Mouse (Mus musculus): Measurements from ENCODE around the gene Wnt4.

Wnt4 gene

DNA sequence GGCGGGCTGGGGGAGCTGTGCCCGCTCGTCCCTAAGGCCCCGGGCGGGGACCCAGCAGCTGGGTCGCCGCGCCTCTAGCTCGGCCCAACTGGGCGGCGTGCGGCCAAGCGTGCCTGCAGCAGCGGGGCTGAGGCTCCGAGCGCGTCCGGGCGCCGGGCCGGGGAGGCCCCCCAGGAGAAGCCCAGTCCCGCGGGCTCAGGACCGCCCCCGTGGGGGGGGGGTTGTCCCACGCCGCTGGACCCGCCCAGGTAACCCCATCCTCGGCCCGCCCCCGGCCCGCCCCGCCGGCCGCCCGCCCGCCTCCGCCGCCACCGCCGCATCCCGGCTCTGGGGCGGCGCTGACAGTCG lies at the start of gene Wnt4:
Gene Wnt4 (plus strand): TSS at position 324 of the 348 bp plus-strand sequence.
- no peak for DNase-seq (ENCODE audit: low spot score in 2 of 2)

- peak in 1 of 2 experiments; percentile 24 for DNase-seq (ENCODE audit: low spot score in 2 of 2)
These were observed 48.6 kb upstream of the Wnt4 start for GRCm38 (mm10) chr4:137228566-137229115.

- no peak for DNase-seq (ENCODE audit: low spot score in 2 of 2)
These were observed 45.5 kb upstream of the Wnt4 start for GRCm38 (mm10) chr4:137231494-137232470.

GRCm38 (mm10) chr4:137233632-137234031 lies 43.7 kb upstream of the Wnt4 start:
- DNase-seq (ENCODE audit: low spot score in 2 of 2): no peak

DNA sequence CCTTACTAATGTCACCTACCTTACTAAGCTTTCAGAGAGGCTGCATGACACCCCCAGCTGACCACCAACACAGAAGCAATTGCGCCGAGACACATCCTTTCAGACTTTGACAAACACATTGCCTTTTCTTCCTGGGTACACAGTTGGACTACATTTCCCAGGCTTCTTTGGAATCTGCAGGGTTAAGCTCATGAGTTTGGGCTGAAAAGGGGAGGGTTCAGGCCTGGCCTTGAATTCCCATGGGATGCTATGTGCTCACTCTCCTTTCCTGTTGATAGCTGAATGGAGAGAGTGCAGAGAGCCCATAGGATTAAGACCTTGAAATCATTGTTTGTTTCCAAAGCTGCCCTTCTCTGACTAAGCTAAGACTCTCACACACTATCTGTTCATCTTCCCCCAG lies 42.8 kb upstream of the Wnt4 start:
- DNase-seq (ENCODE audit: low spot score in 2 of 2): no peak

- DNase-seq (ENCODE audit: low spot score in 2 of 2): no peak
These were observed 41.9 kb upstream of the Wnt4 start for GRCm38 (mm10) chr4:137235368-137235767.

DNA sequence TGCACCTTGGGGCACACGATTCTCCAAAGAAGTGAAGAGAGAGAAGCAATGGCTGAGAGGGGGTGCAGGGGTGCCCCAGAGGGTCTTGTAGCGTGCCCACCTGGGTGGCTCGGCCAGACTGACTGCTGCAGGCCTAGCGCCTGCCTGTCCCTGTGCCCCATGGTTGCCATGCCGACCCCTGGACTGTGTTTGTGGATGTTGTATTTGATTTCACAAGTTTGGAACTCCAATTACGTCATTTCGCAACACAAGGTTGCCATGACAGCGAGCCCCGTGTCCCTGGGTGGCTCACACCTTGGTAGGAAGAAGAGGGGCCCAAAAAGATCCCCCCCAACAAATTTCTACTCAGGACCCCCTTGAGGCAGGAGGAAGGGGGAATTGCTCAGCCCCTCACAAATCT lies 32.4 kb upstream of the Wnt4 start:
- no peak for DNase-seq (ENCODE audit: low spot score in 2 of 2)

DNA sequence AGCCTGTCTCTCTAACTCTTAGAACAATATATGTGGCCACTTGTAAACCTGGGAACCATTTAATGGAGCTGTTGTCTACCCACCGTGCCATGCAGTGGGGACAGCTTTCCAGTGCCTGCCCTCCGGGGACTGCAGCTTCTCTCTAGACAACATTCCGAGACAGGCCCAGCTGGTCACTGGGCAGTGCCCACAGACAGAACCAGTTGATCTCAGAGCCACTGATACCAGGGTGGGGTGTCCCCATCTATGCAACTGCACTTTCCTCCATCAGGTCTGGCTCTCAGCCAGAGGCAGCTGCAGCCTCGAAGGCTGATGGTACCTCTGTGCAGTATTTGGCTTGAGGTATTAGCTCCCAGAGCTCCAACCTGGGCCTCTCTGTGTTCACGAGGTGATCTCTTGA lies 27.0 kb upstream of the Wnt4 start:
- DNase-seq (ENCODE audit: low spot score in 2 of 2): no peak

DNA sequence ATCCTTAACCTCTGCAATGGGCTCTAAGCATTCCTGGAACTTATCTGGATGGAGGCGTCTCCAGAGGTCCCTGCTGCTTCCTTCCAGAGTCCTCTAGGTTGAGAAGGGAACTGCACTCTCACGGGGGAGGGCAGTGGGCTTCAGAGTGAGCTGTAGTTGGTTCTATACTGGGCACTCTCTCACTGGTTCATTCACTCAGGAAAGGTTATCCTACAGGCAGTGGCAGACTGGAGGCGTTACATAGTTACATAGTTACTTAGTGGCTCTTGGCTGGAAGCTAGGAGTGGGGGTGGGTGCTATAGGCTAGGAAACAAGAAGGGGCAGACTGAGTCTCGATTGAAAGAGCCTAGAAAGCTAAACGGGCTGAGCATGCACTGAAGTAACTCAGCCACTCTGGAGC lies 26.4 kb upstream of the Wnt4 start:
- DNase-seq (ENCODE audit: low spot score in 2 of 2): no peak

DNA sequence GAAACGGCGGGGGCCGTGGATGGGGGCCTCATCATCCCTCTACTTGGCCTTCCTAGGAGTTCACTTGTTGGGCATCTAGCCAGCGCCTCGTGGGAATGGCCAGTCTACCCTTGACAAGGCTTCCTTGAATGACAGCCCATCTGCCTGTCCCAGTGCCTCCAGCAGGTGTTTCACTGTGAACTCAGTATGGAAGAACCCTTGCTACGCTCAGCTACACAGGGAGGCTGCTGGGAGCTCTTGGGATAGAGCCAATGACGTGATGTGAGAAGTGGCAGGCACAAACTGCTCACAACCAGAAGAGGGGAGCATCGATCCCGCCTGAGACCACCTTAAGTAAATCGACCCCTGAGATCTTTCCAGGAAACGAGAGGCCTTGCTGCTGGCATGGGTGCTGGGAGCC lies 23.7 kb upstream of the Wnt4 start:
- DNase-seq (ENCODE audit: low spot score in 2 of 2): no peak

DNA sequence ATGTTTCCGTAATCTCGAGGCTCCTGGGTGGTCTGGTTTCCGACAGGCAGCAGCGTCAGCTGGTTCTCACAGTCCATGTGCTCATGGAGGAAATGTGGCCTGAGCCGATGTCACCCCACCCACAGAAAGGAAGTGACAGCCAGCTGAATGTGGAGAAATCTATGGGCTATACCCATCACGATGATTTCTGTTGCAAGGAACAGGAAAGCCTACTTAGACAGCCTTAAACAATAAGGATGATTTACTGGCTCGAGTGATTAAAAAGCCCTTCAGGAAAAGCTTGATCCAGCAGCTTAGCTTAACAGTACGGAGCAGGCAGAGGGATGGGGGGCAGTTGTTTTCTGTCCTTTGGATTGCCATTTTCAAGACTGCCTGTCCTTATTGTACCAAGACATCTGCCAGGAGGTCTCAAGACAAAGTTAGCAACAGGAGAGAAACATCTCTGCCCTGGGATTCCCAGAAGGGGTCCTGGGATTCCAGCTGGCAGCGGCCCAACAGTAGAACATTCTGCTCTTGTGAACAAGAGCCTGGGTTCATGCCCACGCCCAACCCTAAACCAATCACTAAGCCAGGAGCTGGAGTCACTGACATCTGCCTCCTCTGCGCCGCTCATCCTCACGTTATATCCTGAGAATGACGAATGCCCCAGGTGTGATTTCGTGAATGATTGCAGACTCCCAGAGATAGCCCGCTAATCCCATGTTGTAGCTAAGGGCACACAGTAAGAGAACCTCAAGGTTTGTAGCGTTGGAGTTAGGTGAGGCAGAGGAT lies 22.9 kb upstream of the Wnt4 start:
- DNase-seq (ENCODE audit: low spot score in 2 of 2): no peak

- no peak for DNase-seq (ENCODE audit: low spot score in 2 of 2)
These were observed 21.7 kb upstream of the Wnt4 start for GRCm38 (mm10) chr4:137255568-137255967.

GRCm38 (mm10) chr4:137261826-137262225 lies 15.5 kb upstream of the Wnt4 start:
- no peak for DNase-seq (ENCODE audit: low spot score in 2 of 2)

DNA sequence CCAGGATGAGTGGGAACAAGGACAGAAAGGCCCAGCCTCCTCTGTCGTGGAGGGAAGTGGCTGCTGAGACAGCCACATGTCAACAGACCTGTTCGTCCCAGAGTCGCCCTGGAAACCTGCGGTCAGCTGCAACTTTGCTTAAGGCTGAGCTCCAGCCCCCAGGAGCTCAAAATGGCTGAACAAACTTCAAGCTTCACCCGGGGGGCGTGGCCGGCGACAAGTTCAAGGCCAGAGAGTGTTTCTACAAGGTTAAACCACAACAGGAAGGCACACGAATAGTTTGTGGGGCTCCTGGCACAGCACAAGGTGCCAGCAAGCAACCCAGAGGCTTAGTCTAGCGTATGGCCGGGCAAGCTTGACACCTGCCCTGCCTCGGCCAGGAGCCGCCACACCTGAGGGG lies 13.2 kb upstream of the Wnt4 start:
- no peak for DNase-seq (ENCODE audit: low spot score in 2 of 2)

GRCm38 (mm10) chr4:137265116-137265515 lies 12.2 kb upstream of the Wnt4 start:
- no peak for DNase-seq (ENCODE audit: low spot score in 2 of 2)

DNA sequence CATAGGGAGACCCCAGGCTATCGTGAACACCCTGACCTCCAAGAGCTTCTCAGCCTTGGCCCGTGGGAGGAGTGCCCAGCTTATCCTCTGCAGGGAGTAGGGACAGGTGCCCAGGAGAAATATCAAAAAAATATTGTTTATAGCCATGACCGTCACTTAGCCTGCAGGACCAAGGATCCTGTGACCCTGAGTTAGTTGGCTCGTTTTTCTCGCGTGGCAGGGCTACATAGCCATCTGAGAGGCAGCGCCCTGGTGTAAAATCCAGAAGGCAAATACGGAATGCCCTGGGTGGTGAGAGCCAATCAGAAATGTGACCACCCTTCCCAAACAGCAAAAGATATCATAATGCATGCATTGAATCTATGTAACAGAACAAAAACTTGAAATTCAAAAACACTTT lies 8.7 kb upstream of the Wnt4 start:
- no peak for DNase-seq (ENCODE audit: low spot score in 2 of 2)

- no peak for DNase-seq (ENCODE audit: low spot score in 2 of 2)
These were observed 5.4 kb upstream of the Wnt4 start for GRCm38 (mm10) chr4:137271856-137272255.

GRCm38 (mm10) chr4:137274304-137274703 lies 3.0 kb upstream of the Wnt4 start:
- DNase-seq (ENCODE audit: low spot score in 2 of 2): no peak

GRCm38 (mm10) chr4:137276443-137277165 lies 685 bp upstream of the Wnt4 start:
- no peak for DNase-seq (ENCODE audit: low spot score in 2 of 2)

DNA sequence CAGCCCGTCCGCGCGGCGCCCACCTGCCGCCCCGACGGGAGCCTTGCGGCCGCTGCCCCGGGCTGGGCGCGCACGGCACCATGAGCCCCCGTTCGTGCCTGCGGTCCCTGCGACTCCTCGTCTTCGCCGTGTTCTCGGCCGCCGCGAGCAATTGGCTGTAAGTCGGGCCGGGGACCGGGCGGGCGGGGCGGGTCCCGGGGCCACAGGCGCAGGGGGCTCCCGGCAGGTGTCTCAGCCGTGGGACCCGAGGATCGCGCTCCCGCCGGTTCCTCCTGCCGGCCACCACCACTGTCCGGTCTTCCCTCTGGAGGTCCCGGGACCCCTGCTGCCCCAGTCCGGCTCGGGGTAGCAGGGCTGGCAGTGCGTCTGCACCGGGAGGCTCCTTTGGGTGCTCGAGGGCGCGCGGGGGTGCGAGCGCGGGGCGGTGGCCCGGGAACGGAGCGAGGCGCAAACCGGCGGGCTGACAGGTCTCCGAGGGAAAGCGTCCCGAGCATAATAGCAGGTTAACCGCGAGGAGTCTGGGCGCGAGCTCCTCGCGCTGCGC lies 383 bp downstream of the Wnt4 start:
- DNase-seq (ENCODE audit: low spot score in 2 of 2): no peak

GRCm38 (mm10) chr4:137278144-137279040 lies 1.1 kb downstream of the Wnt4 start:
- no peak for DNase-seq (ENCODE audit: low spot score in 2 of 2)

Measured in spleen, postnatal 10 days (tissue).